Comparison of ENCODE assay signal across 7 mouse cellular contexts in genomic region chr11:94043998-94044985, GRCm38 (mm10). TPM values are rescaled to one million over a fixed set of nuclear protein-coding genes. Genes with fewer than 3 reads are reported as not detected.
DNase-seq lines count a peak whose midpoint lies in the region; ATAC-seq and TF ChIP-seq lines count a peak whose summit lies in the region.

No protein-coding gene starts in this region.

- TF ChIP-seq POLR2A in heart, adult 2 months (IDR thresholded peaks at IDR 0.05; ENCODE audit: insufficient read depth, low read depth, low read length) = peak; percentile 53; the same call in 1 of the 2 replicates

- H3K9ac ChIP-seq in embryonic facial prominence, embryonic 15.5 days = peak overlapping the region; percentile 4; the same call in 1 of the 2 replicates
- peak overlapping the region; percentile 44 for H3K9ac ChIP-seq in heart, adult 2 months (ENCODE audit: low read depth, low read length)
- H3K9ac ChIP-seq in midbrain, embryonic 11.5 days (ENCODE audit: low read length) = peak overlapping the region; percentile 73
- H3K9ac ChIP-seq in stomach, embryonic 14.5 days (replicated peaks; ENCODE audit: low read depth, low read length) = peak overlapping the region; percentile 32; the same call in 1 of the 2 replicates

- H3K27ac ChIP-seq in embryonic facial prominence, embryonic 15.5 days (replicated peaks) = peak overlapping the region; percentile 68
- H3K27ac ChIP-seq in heart, adult 2 months = peak overlapping the region; percentile 77
- peak overlapping the region; percentile 96 for H3K27ac ChIP-seq in midbrain, embryonic 11.5 days (ENCODE audit: low read depth, low read length)
- peak overlapping the region; percentile 34; the same call in 1 of the 2 replicates for H3K27ac ChIP-seq in stomach, embryonic 14.5 days (ENCODE audit: low read length)

- H3K9me3 ChIP-seq in embryonic facial prominence, embryonic 15.5 days (replicated peaks) = no peaks in the 10 kb centered on the region
- no peaks in the 10 kb centered on the region for H3K9me3 ChIP-seq in midbrain, embryonic 11.5 days (ENCODE audit: control insufficient read depth, low read length)
- H3K9me3 ChIP-seq in stomach, embryonic 14.5 days (ENCODE audit: control insufficient read depth, low read depth, low read length) = no peaks in the 10 kb centered on the region

- H3K79me2 ChIP-seq in heart, adult 2 months (replicated peaks; ENCODE audit: control insufficient read depth, insufficient read depth, low read length) = peaks cover 3% of the 10 kb centered on the region; the same call in 1 of the 2 replicates

- 0 out of 2 replicates have a peak, but pooled peaks have one; percentile 17 for TF ChIP-seq EP300 in heart, adult 2 months (IDR thresholded peaks at IDR 0.05; ENCODE audit: insufficient read depth, low read depth, low read length)

- peak overlapping the region; percentile 48 for H3K4me2 ChIP-seq in embryonic facial prominence, embryonic 15.5 days (replicated peaks)
- H3K4me2 ChIP-seq in midbrain, embryonic 11.5 days = peak overlapping the region; percentile 41
- peak overlapping the region; percentile 58 for H3K4me2 ChIP-seq in stomach, embryonic 14.5 days (replicated peaks; ENCODE audit: low read depth, low read length)

- intact Hi-C loops in heart, adult 2 months (cut with DNase I) = loop anchor here (5.0 kb wide), 2 partner anchors 47 to 77 kb away; partner anchors contain the start of genes Gm20390, Nme1 and Spag9
- intact Hi-C loops in left cerebral cortex, postnatal 36 days (cut with DNase I) = loop anchor here (5.0 kb wide), 2 partner anchors 38 to 47 kb away; partner anchors contain the start of gene Spag9

- WGBS in embryonic facial prominence, embryonic 15.5 days = 5% methylated on average over 22 of the region's 22 CpGs
- WGBS in heart, adult 2 months = 15% methylated on average over 22 of the region's 22 CpGs
- WGBS in midbrain, embryonic 11.5 days = 2% methylated on average over 22 of the region's 22 CpGs
- 7% methylated on average over 22 of the region's 22 CpGs for WGBS in stomach, embryonic 14.5 days

- DNase-seq in c-Kit-positive CD71-positive TER-119-negative erythroid progenitor cells, embryonic 14.5 days (ENCODE audit: low read depth) = peak; percentile 30
- peak; percentile 73 to 79 for DNase-seq in heart, adult 2 months
- DNase-seq in kidney, adult 18-20 months = peak; percentile 77
- DNase-seq in left cerebral cortex, postnatal 36 days (ENCODE audit: low spot score in 2 of 2) = peak; percentile 87 to 89
- DNase-seq in midbrain, embryonic 11.5 days (ENCODE audit: low spot score, missing footprints) = peak; percentile 99

- no peaks in the 10 kb centered on the region for H3K27me3 ChIP-seq in embryonic facial prominence, embryonic 15.5 days
- H3K27me3 ChIP-seq in heart, adult 2 months (ENCODE audit: control insufficient read depth, insufficient read depth, low read length) = no peaks in the 10 kb centered on the region
- H3K27me3 ChIP-seq in midbrain, embryonic 11.5 days (ENCODE audit: control insufficient read depth, insufficient read depth, low read length) = no peaks in the 10 kb centered on the region
- no peaks in the 10 kb centered on the region for H3K27me3 ChIP-seq in stomach, embryonic 14.5 days (ENCODE audit: control insufficient read depth, insufficient read depth, low read length)

- no peak for TF ChIP-seq CTCF in heart, adult 2 months (IDR thresholded peaks at IDR 0.05)

- H3K4me1 ChIP-seq in embryonic facial prominence, embryonic 15.5 days = no peaks in the 10 kb centered on the region
- H3K4me1 ChIP-seq in heart, adult 2 months (ENCODE audit: control insufficient read depth, insufficient read depth, low read length) = peaks cover 9% of the 10 kb centered on the region
- peaks cover 18% of the 10 kb centered on the region for H3K4me1 ChIP-seq in midbrain, embryonic 11.5 days (ENCODE audit: control insufficient read depth, insufficient read depth, low read length)
- H3K4me1 ChIP-seq in stomach, embryonic 14.5 days (ENCODE audit: control insufficient read depth, insufficient read depth, low read length) = no peaks in the 10 kb centered on the region

- H3K4me3 ChIP-seq in embryonic facial prominence, embryonic 15.5 days (replicated peaks) = peak overlapping the region; percentile 48
- H3K4me3 ChIP-seq in heart, adult 2 months = peak overlapping the region; percentile 49
- H3K4me3 ChIP-seq in midbrain, embryonic 11.5 days (ENCODE audit: low read depth, low read length) = peak overlapping the region; percentile 60
- H3K4me3 ChIP-seq in stomach, embryonic 14.5 days (ENCODE audit: low read depth, low read length) = peak overlapping the region; percentile 37

- peak; percentile 93 for ATAC-seq in embryonic facial prominence, embryonic 15.5 days (ENCODE audit: insufficient number of reproducible peaks, low FRiP score, low TSS enrichment, low read depth)
- peak; percentile 98 for ATAC-seq in midbrain, embryonic 11.5 days (ENCODE audit: low FRiP score)
- peak; percentile 96 for ATAC-seq in stomach, embryonic 14.5 days (ENCODE audit: insufficient number of reproducible peaks, insufficient read depth, low FRiP score, low read depth)

- peaks cover 5% of the 10 kb centered on the region; the same call in 1 of the 2 replicates for H3K36me3 ChIP-seq in embryonic facial prominence, embryonic 15.5 days
- peaks cover 16% of the 10 kb centered on the region for H3K36me3 ChIP-seq in heart, adult 2 months (ENCODE audit: control insufficient read depth, insufficient read depth, low read length)
- H3K36me3 ChIP-seq in midbrain, embryonic 11.5 days (ENCODE audit: control insufficient read depth, insufficient read depth, low read length) = peaks cover 2% of the 10 kb centered on the region; the same call in 1 of the 2 replicates
- peaks cover 7% of the 10 kb centered on the region for H3K36me3 ChIP-seq in stomach, embryonic 14.5 days (ENCODE audit: control insufficient read depth, insufficient read depth, low read length)

RNA-seq across cellular contexts. Expression of gene Spag9, which starts 48.4 kb away (rescaled TPM):
- 43.4 and 51.5 TPM in 2 replicates for polyA plus RNA-seq in embryonic facial prominence, embryonic 15.5 days (2015; fragmentation: Nextera tagmentation; extraction: Ambion mirVana)
- 100 to 1,000 TPM; 131 to 155 TPM for total RNA-seq in heart, adult 2 months (2021)
- polyA plus RNA-seq in heart, adult 2 months (2012; rRNA removed) = 23.9 and 40.7 TPM in 2 replicates
- 100 to 1,000 TPM; 271 to 278 TPM for total RNA-seq in left cerebral cortex, postnatal 36 days (2021)
- polyA plus RNA-seq in midbrain, embryonic 11.5 days (2014; fragmentation: Nextera tagmentation; extraction: Ambion mirVana) = 107 and 118 TPM in 2 replicates
- polyA plus RNA-seq in stomach, embryonic 14.5 days (2014; fragmentation: Nextera tagmentation; extraction: Ambion mirVana) = 61.7 and 63.4 TPM in 2 replicates

Comparison
In these comparisons a context has a peak if more than half of its experiments do, and no peak if none do; other contexts are left out.
1. Peak in every context shown above with its lines: DNase-seq, ATAC-seq, H3K4me3 ChIP-seq and H3K27ac ChIP-seq.
2. DNase-seq: peak in every context shown above with its lines; median percentile 99 in midbrain, embryonic 11.5 days; 88 in left cerebral cortex, postnatal 36 days; 77 in kidney, adult 18-20 months; 76 in heart, adult 2 months; 30 in c-Kit-positive CD71-positive TER-119-negative erythroid progenitor cells, embryonic 14.5 days.
3. H3K27ac ChIP-seq: peak in every context shown above with its lines; median percentile 96 in midbrain, embryonic 11.5 days; 77 in heart, adult 2 months; 68 in embryonic facial prominence, embryonic 15.5 days; 34 in stomach, embryonic 14.5 days.
4. H3K9ac ChIP-seq: peak in every context shown above with its lines; median percentile 73 in midbrain, embryonic 11.5 days; 44 in heart, adult 2 months; 32 in stomach, embryonic 14.5 days; 4 in embryonic facial prominence, embryonic 15.5 days.